Mouse (Mus musculus) gastrocnemius, adult 8-10 months (tissue): ENCODE data around the gene Gkn2. TPM values are rescaled to one million over a fixed set of nuclear protein-coding genes. Genes with fewer than 3 reads are reported as not detected.

Experiments used
- DNase-seq, 2 experiments: peaks; one replicate each; pipeline ENCODE4 v3.0.0; 2022; ENCODE audit warnings: low spot score in 2 of 2
- total RNA-seq, 4 experiments: library from RNA; stranded (reverse); gene quantifications; 2 replicates each; pipeline ENCODE4 v1.2.4; 2022

The Gkn2 gene
- not detected for total RNA-seq

DNA sequence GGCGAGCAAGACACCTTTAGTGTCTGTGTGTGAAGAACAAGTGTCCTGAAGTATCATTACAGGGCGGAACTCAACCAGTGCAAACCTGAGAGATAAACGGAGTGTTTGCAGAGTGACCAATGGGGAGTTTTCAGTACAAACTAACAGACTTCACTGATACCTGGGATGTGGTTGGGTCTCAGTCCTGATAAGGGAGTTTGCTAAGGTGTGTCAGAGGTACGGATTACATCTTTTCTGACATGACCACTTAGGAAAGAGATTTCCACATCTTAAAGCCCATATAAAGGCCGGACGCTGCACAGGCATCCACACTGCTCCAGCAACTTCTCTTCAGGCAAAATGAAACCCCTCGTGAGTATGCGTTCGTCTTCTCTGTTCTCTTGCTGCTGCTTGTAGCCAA, at the start of gene Gkn2:
TSS of gene Gkn2 (plus strand) at position 301 of the 400 bp plus-strand sequence.
- DNase-seq, result no peak

DNA sequence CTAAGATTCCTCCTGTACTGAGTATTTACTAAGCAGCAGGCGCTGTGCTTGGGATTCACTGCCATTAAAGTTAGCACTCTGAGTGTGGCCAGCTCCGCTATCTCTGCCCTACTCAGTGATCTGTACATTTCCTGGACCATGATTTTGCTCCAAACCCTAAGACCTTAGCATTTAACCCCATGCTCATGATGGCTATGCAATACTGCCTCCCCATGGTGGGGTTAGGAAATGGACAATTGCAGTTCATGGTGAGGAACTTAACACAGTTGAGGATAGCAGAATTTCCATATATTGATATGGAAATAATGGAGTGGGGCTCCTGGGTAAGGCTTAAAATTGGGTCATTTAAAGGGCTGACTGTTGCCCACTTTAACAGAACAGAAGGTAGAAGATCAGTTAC, 49.8 kb upstream of the Gkn2 start:
- no peak for DNase-seq

DNA sequence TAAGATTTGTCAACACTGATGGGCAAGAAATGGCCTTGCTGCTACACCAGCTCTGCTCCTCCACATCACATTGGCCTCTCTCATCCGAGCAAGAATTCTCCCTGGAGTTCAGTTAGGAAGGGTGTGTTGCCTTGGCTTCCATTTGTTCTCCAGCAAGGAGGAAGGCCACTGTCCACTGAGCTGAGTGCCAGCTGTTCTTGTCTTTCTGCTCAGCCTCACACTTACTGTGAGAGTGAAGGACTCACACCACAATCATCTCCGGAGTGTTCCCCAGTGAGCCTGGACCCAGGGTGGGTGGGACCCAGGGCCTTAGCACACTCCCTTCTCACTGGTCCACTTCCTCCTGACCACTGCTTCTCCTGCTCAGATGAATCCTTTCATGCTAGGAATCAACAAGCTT, 46.2 kb upstream of the Gkn2 start:
- DNase-seq, result no peak

- DNase-seq, result no peak
Observed at GRCm38 (mm10) chr6:87328265-87329173, 44.6 kb upstream of the Gkn2 start.

- no peak for DNase-seq
Observed at GRCm38 (mm10) chr6:87332380-87332779, 40.8 kb upstream of the Gkn2 start.

- DNase-seq, result no peak
Observed at GRCm38 (mm10) chr6:87334361-87335090, 38.6 kb upstream of the Gkn2 start.

DNA sequence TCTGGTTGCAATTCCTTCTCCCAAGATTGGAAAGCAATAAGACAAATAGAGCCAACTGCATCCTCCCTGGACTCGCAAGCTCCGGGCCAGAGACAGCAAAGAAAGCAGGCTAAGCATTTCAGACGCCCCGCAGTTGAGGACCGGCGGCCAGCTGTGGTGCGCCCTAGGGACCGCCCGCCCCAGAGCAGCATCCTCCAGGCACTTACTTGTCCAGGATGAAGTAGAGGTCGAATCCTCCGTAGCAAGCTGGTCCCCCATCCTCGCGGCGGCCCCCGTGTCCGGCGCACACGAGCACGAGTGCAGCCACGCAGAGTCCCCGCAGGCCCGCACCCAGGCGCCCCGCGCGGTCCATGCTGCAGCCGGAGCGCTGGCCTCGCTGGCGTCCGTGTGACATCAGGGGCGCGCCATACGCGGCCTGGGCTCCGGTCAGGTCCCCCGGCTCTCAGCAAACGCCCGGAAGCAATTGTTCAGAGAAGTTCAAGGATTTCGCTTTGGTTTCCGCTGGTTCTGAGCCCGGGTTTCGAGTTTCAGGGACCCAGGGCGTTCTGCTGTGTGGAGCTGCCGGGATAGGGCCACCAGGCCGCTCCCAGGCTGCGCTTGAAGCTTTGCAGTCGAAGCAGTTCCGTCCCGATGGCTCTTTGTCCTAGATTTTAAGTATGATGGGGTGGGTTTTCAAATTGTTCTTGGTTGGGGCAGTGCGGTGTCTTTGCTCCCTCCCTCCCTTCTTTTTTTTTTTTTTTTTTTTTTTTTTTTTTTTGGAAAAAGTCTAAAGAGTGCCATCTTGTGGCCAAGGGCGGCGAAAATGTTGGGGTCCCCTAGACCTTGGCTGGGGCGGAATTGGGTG, 37.8 kb upstream of the Gkn2 start, which contains the start of gene Antxr1:
TSS of gene Antxr1 (minus strand) at position 731 of the 844 bp plus-strand sequence.
- peak in 1 of 2 experiments; percentile 59 for DNase-seq

DNA sequence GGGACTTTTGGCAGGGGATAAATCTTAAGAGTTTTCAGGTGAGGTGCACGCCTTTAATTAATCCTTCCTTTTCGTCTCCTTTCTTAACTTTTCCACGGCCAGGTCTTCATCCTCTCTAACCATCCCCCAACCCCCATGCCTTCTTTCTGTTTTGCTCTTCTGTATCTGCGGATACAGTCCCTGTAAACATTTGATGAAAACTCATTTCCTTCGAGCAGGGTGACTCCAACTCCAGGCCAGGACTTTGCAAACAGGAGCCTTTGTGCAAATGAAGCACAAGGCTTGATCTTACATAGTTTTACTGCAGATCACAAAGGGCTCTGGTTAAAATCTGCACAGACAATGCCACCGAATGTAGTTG, 37.2 kb upstream of the Gkn2 start:
- DNase-seq, result no peak

GRCm38 (mm10) chr6:87350829-87351228, 22.3 kb upstream of the Gkn2 start, which contains the start of gene Gkn1:
Gkn1 (minus strand) TSS chr6:87350942.
- no peak for DNase-seq

- DNase-seq, result no peak
Observed at GRCm38 (mm10) chr6:87354441-87354840, 18.7 kb upstream of the Gkn2 start.

- no peak for DNase-seq
Observed at GRCm38 (mm10) chr6:87369223-87369622, 3.9 kb upstream of the Gkn2 start.

DNA sequence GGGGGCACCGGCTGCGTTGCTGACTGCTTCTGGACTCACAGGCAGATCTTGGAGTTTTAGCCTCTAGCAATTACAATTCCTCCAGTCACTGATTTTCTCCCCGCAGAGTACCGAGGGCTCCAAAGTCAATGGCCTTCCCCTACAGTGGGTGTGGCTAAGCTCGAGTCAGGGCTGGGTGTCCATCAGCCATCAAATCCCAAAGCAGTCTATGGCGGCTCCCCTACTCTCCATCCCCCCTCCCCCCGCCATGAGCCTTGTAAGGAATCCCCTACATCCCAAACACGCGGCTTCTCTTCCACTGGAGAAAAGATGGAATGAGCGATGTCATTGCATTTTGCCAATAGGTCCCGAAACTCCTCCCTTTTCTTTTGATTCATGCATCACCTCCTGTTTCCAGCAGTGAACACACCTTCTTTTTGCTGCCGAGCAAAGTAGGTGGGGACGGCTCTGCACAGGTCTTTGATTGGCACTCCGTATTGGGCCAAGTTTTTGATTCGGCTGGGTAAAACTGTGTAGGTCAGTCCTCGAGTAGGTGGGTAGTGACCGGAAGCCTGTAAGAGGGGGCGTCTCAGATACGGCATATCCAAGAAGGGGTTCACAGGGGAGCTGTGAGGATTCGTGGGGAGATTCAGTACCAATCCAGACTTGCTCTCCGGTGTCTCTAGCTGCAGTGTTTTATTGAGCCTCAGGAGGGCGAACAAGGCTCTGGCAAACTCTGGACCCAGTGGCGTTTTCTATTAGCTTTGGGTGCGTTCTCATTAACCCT, 11.0 kb downstream of the Gkn2 start:
- DNase-seq, result no peak

DNA sequence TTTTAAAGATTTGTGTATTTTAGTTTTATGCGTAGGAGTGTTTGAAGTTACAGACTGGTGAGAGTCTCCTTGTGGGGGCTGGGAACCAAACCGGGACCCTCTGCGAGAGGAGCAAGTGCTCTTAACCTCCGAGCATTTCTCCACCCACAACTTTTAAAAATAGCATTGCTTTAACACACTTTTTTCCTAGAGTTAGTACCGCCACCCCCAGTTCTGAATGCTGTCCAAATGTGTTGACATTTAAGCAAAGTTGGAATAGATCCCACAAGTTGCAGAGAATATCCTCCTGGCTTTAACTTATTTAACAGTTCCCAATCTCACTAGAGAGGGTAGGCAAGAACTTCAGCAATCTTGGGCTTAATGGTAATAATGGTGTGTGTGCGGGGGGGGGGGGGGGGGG, 11.6 kb downstream of the Gkn2 start:
- no peak for DNase-seq

DNA sequence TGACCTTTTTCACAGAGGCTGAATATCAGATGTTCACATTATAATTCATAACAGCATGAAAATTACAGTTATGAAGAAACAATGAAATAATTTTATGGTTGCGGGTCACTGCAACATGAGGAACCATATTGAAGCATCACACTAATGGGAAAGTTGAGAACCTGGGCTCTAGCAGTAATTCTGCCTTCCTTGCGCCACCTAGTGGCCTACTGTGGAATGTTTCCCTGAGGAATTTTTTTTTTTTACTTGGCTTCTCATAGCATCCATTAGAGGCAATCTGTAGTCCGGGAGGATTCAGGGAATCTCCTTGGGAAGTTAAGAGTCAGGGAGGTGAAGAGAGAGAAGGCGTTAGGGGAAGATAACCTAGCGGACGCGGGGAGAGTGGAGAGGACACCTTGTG, 13.0 kb downstream of the Gkn2 start:
- DNase-seq, result peak; percentile 16 to 17

DNA sequence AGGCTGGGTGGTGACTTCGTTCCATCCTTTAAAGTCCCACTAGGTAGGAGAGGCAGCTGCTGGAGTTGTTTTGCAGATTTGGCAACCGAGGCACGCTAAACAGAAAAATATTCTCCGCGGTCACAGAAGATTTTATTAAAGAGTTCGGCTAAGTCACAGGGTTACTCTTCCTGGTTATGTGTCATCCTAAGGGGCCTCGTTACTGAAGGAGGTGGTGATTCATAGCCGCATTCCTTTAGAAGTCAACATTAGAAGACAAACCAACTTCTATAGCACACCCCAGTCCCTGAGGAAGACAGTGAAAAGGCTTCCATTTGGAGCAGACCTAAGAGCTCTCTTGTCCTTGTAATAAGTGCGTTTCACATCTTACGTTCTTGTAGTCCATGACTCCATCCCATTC, 13.5 kb downstream of the Gkn2 start:
- no peak for DNase-seq

GRCm38 (mm10) chr6:87388877-87389276, 15.7 kb downstream of the Gkn2 start, which contains the start of gene Gkn3:
Gkn3 (minus strand) TSS chr6:87388935.
- DNase-seq, result no peak

GRCm38 (mm10) chr6:87389455-87389989, 16.4 kb downstream of the Gkn2 start:
- DNase-seq, result no peak

- no peak for DNase-seq
Observed at GRCm38 (mm10) chr6:87393466-87394205, 20.5 kb downstream of the Gkn2 start.

GRCm38 (mm10) chr6:87394783-87395182, 21.6 kb downstream of the Gkn2 start:
- no peak for DNase-seq

- DNase-seq, result peak; percentile 26
Observed at GRCm38 (mm10) chr6:87399137-87399536, 26.0 kb downstream of the Gkn2 start.
